8 mouse cellular contexts compared by ENCODE assay signal in genomic region chr2:134481759-134482158, GRCm38 (mm10).
DNase-seq lines count a peak whose midpoint lies in the region; ATAC-seq and TF ChIP-seq lines count a peak whose summit lies in the region.

No protein-coding gene starts in this region.

- ATAC-seq in kidney, embryonic 15.5 days (replicated peaks; ENCODE audit: low FRiP score) = no peak
- ATAC-seq in forebrain, embryonic 13.5 days = peak; percentile 33
- ATAC-seq in hindbrain, embryonic 16.5 days = peak; percentile 42
- ATAC-seq in midbrain, postnatal 0 days (ENCODE audit: low FRiP score) = peak; percentile 65; the same call in 1 of the 2 replicates

- no peak overlapping the region for H3K27ac ChIP-seq in kidney, embryonic 15.5 days
- H3K27ac ChIP-seq in forebrain, embryonic 13.5 days = no peak overlapping the region
- H3K27ac ChIP-seq in hindbrain, embryonic 16.5 days (ENCODE audit: low read depth, low read length) = no peak overlapping the region
- H3K27ac ChIP-seq in midbrain, postnatal 0 days (ENCODE audit: low read depth, low read length) = no peak overlapping the region

- H3K27me3 ChIP-seq in kidney, embryonic 15.5 days = no peaks in the 10 kb centered on the region
- H3K27me3 ChIP-seq in forebrain, embryonic 13.5 days = no peaks in the 10 kb centered on the region
- H3K27me3 ChIP-seq in hindbrain, embryonic 16.5 days (replicated peaks; ENCODE audit: control insufficient read depth, insufficient read depth, low read length) = no peaks in the 10 kb centered on the region
- H3K27me3 ChIP-seq in midbrain, postnatal 0 days (ENCODE audit: insufficient read depth, low read length) = no peaks in the 10 kb centered on the region

- no peak overlapping the region for H3K4me3 ChIP-seq in kidney, embryonic 15.5 days (replicated peaks)
- H3K4me3 ChIP-seq in forebrain, embryonic 13.5 days = no peak overlapping the region
- H3K4me3 ChIP-seq in hindbrain, embryonic 16.5 days (ENCODE audit: low read length) = no peak overlapping the region
- no peak overlapping the region for H3K4me3 ChIP-seq in midbrain, postnatal 0 days (ENCODE audit: low read depth, low read length)

- H3K9ac ChIP-seq in kidney, embryonic 15.5 days = no peak overlapping the region
- H3K9ac ChIP-seq in forebrain, embryonic 13.5 days = no peak overlapping the region
- H3K9ac ChIP-seq in hindbrain, embryonic 16.5 days (ENCODE audit: low read depth, low read length) = no peak overlapping the region
- no peak overlapping the region for H3K9ac ChIP-seq in midbrain, postnatal 0 days (replicated peaks; ENCODE audit: low read length, poor library complexity, severe bottlenecking)

- no peaks in the 10 kb centered on the region for H3K36me3 ChIP-seq in kidney, embryonic 15.5 days
- H3K36me3 ChIP-seq in forebrain, embryonic 13.5 days (ENCODE audit: poor library complexity, severe bottlenecking) = no peaks in the 10 kb centered on the region
- H3K36me3 ChIP-seq in hindbrain, embryonic 16.5 days (ENCODE audit: control insufficient read depth, insufficient read depth, low read length) = no peaks in the 10 kb centered on the region
- no peaks in the 10 kb centered on the region for H3K36me3 ChIP-seq in midbrain, postnatal 0 days (ENCODE audit: insufficient read depth, low read length)

- DNase-seq in kidney, adult 18-20 months = peak; percentile 76
- peak; percentile 72 for DNase-seq in brain, adult 2 months (ENCODE audit: low read depth, low spot score)
- DNase-seq in left cerebral cortex, adult 8-10 months (ENCODE audit: low spot score in 2 of 2) = peak; percentile 8 to 64
- peak; percentile 84 for DNase-seq in midbrain, postnatal 0 days (ENCODE audit: low spot score)
- DNase-seq in thymus, postnatal 14 days = peak; percentile 16

- peak; percentile 92 for TF ChIP-seq CTCF in midbrain, postnatal 0 days (IDR thresholded peaks at IDR 0.05)

- H3K4me2 ChIP-seq in kidney, embryonic 15.5 days = no peak overlapping the region
- no peak overlapping the region for H3K4me2 ChIP-seq in forebrain, embryonic 13.5 days
- H3K4me2 ChIP-seq in hindbrain, embryonic 16.5 days (ENCODE audit: low read length) = no peak overlapping the region
- H3K4me2 ChIP-seq in midbrain, postnatal 0 days (ENCODE audit: low read depth, low read length, poor library complexity, severe bottlenecking) = no peak overlapping the region

- H3K9me3 ChIP-seq in kidney, embryonic 15.5 days (replicated peaks) = no peaks in the 10 kb centered on the region
- no peaks in the 10 kb centered on the region for H3K9me3 ChIP-seq in forebrain, embryonic 13.5 days (replicated peaks)
- H3K9me3 ChIP-seq in hindbrain, embryonic 16.5 days (ENCODE audit: control insufficient read depth, low read length) = no peaks in the 10 kb centered on the region
- H3K9me3 ChIP-seq in midbrain, postnatal 0 days (ENCODE audit: low read length) = no peaks in the 10 kb centered on the region

- WGBS in kidney, embryonic 15.5 days = 16% methylated on average over 8 of the region's 8 CpGs
- WGBS in forebrain, embryonic 13.5 days = 11% methylated on average over 8 of the region's 8 CpGs
- WGBS in hindbrain, embryonic 16.5 days = 16% methylated on average over 8 of the region's 8 CpGs
- 11% methylated on average over 8 of the region's 8 CpGs for WGBS in midbrain, postnatal 0 days

- H3K4me1 ChIP-seq in kidney, embryonic 15.5 days = no peaks in the 10 kb centered on the region
- peaks cover 13% of the 10 kb centered on the region for H3K4me1 ChIP-seq in forebrain, embryonic 13.5 days
- no peaks in the 10 kb centered on the region for H3K4me1 ChIP-seq in hindbrain, embryonic 16.5 days (ENCODE audit: control insufficient read depth, insufficient read depth, low read depth, low read length)
- H3K4me1 ChIP-seq in midbrain, postnatal 0 days (ENCODE audit: insufficient read depth, low read length) = no peaks in the 10 kb centered on the region

Comparison
In these comparisons a context has a peak if more than half of its experiments do, and no peak if none do; other contexts are left out.
1. DNase-seq: peak in every context shown above with its lines; median percentile 84 in midbrain, postnatal 0 days; 76 in kidney, adult 18-20 months; 72 in brain, adult 2 months; 36 in left cerebral cortex, adult 8-10 months; 16 in thymus, postnatal 14 days.